Mouse (Mus musculus) liver, adult 2 months (tissue): Measurements from ENCODE around the gene Snx4. TPM values are rescaled to one million over a fixed set of nuclear protein-coding genes. Genes with fewer than 3 reads are reported as not detected.

ENCODE experiments used
- DNase-seq: peaks from one replicate; pipeline ENCODE4 v3.0.0-alpha.2; 2011; ENCODE audit warnings: low read depth, low spot score; ENCODE audit errors: extremely low read depth
- H3K27ac ChIP-seq: fragments of 200-500 bp; replicated peaks from 2 replicates; pipeline ENCODE4 v1.5.1; 2012; ENCODE audit warnings: low read depth, mild to moderate bottlenecking, control low read depth, inconsistent platforms, low read length; ENCODE audit not compliant: insufficient read depth
- H3K27me3 ChIP-seq: fragments of 200-500 bp; 2 replicates; pipeline ENCODE4 v1.6.1; 2012; ENCODE audit warnings: mild to moderate bottlenecking, moderate library complexity, low read length, inconsistent platforms; ENCODE audit not compliant: control insufficient read depth, insufficient read depth
- H3K36me3 ChIP-seq: fragments of 200-500 bp; 2 replicates; pipeline ENCODE4 v1.6.1; 2012; ENCODE audit warnings: low read length, inconsistent platforms; ENCODE audit not compliant: control insufficient read depth, insufficient read depth
- H3K4me1 ChIP-seq: fragments of 200-500 bp; 2 replicates; pipeline ENCODE4 v1.6.1; 2011; ENCODE audit warnings: low read length; ENCODE audit not compliant: control insufficient read depth, insufficient read depth
- H3K4me3 ChIP-seq: fragments of 200-500 bp; 2 replicates; pipeline ENCODE4 v1.5.1; 2011; ENCODE audit warnings: low read depth, mild to moderate bottlenecking, control low read depth, low read length, moderate library complexity; ENCODE audit not compliant: insufficient read depth
- H3K79me2 ChIP-seq: fragments of 200-500 bp; 2 replicates; pipeline ENCODE4 v1.6.1; 2012; ENCODE audit warnings: inconsistent platforms, mild to moderate bottlenecking, low read length, moderate library complexity; ENCODE audit not compliant: control insufficient read depth, insufficient read depth
- H3K9ac ChIP-seq: fragments of 200-500 bp; 2 replicates; pipeline ENCODE4 v1.6.1; 2012; ENCODE audit warnings: low read depth, mild to moderate bottlenecking, control low read depth, inconsistent platforms, low read length
- CTCF ChIP-seq: fragments of 200-500 bp; IDR thresholded peaks from 2 replicates; pipeline ENCODE4 v1.5.1; 2011; ENCODE audit warnings: low read depth, low read length, control low read depth
- POLR2A ChIP-seq: fragments of 200-500 bp; IDR thresholded peaks from 2 replicates; pipeline ENCODE4 v1.6.1; 2011; ENCODE audit warnings: low read length, control low read depth; ENCODE audit not compliant: insufficient read depth; ENCODE audit errors: extremely low read depth
- WGBS: fragments of 180-500 bp; shearing (Covaris S2); methylation state at CpG from one replicate; pipeline ENCODE4 v1.1.7; 2018; 5-methylcytosine and 5-hydroxymethylcytosine counted together
- polyA plus RNA-seq: library from polyadenylated mRNA; depleted of rRNA; stranded (reverse); fragments of >200 nt; gene quantifications from 2 replicates; pipeline ENCODE4 v1.2.3, GENCODE M21; 2012
- total RNA-seq: library from RNA; depleted of rRNA; stranded (reverse); fragments of >200 nt; gene quantifications from 2 replicates; pipeline ENCODE4 v1.2.3, GENCODE M21; 2014

Gene Snx4
- total and polyA plus RNA-seq, 2 experiments = 6.0 to 28.9 TPM

DNA sequence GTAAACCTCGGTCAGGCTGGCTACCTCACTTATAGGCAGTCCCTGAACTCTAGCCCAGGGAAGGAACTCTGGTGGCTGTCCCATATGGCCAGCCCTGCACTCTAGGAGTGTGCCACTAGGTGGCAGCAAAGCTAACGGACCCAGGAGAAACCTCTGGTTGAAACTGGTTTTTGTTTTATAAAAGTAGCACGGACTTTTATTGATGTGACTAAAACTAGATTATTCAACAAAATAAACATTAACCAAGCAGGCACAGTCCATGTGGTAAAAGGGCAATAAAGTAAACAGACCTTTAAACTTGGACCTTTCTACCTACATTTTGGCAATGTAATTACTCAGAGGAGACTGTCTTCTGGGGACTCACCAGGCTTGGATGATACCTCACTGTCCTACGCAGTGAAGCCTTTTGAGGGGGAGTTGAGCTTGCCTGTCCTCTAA is 55.4 kb downstream of the Snx4 start:
- Histone ChIP-seq H3K4me3 (no peak overlapping the region), H3K9ac (peak overlapping the region; percentile 76), H3K79me2 (no peaks in the 10 kb centered on the region), H3K4me1 (peaks cover 16% of the 10 kb centered on the region; the same call in 1 of the 2 replicates), H3K27ac (peak overlapping the region; percentile 97), H3K36me3 (no peaks in the 10 kb centered on the region), H3K27me3 (no peaks in the 10 kb centered on the region)
- 5% methylated on average over 4 of the region's 4 CpGs for WGBS
- peak; percentile 97 for DNase-seq
- TF ChIP-seq CTCF (peak; percentile 92), POLR2A (no peak)

DNA sequence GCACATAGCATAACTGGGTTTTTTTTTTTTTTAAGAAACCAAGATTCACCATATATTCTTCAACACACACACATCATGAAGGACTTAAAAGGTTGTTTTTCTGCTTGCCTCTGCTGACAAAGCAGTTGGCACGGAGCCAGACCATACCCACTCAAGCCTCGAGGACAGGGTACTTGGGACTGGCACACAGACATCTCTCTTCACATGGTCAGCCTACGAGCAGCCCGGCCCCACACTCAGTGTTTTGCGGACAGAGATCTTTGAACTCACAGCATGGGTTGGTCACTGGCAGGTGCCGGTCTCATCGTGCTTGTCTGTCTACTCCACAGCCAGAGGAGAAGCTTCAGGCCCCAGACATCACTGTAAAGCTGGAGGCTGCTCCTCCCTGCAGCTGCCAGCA is 56.5 kb downstream of the Snx4 start:
- Histone ChIP-seq H3K27ac (peak overlapping the region; percentile 56), H3K36me3 (no peaks in the 10 kb centered on the region), H3K79me2 (no peaks in the 10 kb centered on the region), H3K4me3 (no peak overlapping the region), H3K4me1 (peaks cover 16% of the 10 kb centered on the region; the same call in 1 of the 2 replicates), H3K9ac (no peak overlapping the region), H3K27me3 (no peaks in the 10 kb centered on the region)
- DNase-seq = peak; percentile 74
- TF ChIP-seq CTCF = no peak
- TF ChIP-seq POLR2A = no peak
- WGBS = 24% methylated on average over 7 of the region's 7 CpGs

DNA sequence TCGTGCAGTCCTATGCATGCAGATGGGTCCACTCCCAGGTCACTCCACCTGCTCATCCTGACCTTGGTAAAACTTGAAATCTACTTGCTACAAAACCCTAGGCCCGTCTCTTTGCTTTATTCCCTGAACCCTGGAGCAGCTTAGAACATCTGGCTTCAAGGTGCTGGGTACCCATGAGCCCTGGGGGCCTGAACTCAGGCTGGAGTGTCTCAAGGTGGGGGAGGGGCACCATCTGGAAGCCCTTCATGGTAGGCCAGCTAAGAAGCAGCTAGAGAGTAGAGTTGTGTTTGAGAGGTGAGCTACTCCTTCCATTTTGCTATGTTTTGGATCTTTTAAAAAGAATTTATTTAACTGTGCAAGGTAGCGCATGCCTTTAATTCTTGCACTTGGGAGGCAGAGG is 57.8 kb downstream of the Snx4 start:
- Histone ChIP-seq H3K36me3 (no peaks in the 10 kb centered on the region), H3K4me3 (no peak overlapping the region), H3K79me2 (no peaks in the 10 kb centered on the region), H3K9ac (no peak overlapping the region), H3K27ac (no peak overlapping the region), H3K4me1 (peaks cover 16% of the 10 kb centered on the region; the same call in 1 of the 2 replicates), H3K27me3 (no peaks in the 10 kb centered on the region)
- no peak for TF ChIP-seq POLR2A
- no peak for TF ChIP-seq CTCF
- no peak for DNase-seq
- WGBS = 98% methylated on average over 3 of the region's 3 CpGs

DNA sequence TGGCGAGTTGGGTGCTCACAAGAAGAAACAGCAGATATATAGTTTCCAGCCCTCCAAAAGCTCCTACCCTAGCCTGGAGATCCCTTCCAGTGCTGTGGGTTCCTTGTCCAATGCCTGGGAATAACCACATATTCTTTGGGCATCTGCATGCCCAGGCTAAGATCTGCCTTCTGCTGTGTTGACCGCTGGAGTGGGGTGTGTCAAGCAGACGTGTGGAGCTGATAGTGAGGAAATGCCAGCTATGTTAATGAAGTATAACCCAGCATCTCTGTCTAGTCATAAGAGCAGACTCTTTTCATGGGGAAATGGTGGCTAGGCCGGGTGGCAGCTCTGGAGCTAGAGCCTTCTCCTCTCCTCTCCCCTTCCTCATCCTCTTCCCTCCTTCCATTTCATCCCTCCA is 64.4 kb downstream of the Snx4 start:
- no peaks in the 10 kb centered on the region for H3K79me2 ChIP-seq
- no peaks in the 10 kb centered on the region for H3K36me3 ChIP-seq
- H3K27me3 ChIP-seq = no peaks in the 10 kb centered on the region
- no peak for DNase-seq
- H3K27ac ChIP-seq = no peak overlapping the region
- 92% methylated on average over 4 of the region's 4 CpGs for WGBS
- H3K9ac ChIP-seq = no peak overlapping the region
- H3K4me1 ChIP-seq = peaks cover 10% of the 10 kb centered on the region
- no peak overlapping the region for H3K4me3 ChIP-seq
- TF ChIP-seq CTCF = no peak

DNA sequence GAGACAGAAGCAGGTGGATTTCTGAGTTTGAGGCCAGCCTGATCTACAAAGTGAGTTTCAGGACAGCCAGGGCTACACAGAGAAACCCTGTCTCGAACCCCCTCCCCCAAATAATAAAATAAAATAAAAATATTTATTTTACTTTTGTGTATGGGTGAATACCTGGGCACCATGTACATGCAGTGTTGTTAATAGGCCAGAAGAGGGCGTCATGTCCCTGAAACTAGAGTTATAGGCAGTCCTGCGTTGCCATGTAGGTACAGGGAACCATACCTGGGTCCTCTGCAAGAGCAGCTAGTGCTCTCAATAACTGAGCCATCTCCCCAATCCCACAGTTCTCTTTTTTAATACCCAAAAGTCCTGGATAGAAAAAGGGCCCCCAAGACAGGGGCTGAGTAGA is 66.4 kb downstream of the Snx4 start:
- peak overlapping the region; percentile 46 for H3K27ac ChIP-seq
- H3K79me2 ChIP-seq = no peaks in the 10 kb centered on the region
- no peaks in the 10 kb centered on the region for H3K36me3 ChIP-seq
- H3K4me1 ChIP-seq = peaks cover 10% of the 10 kb centered on the region
- TF ChIP-seq CTCF (peak; percentile 22; the same call in 1 of the 2 replicates), POLR2A (no peak)
- 77% methylated on average over 3 of the region's 3 CpGs for WGBS
- H3K27me3 ChIP-seq = no peaks in the 10 kb centered on the region
- H3K9ac ChIP-seq = no peak overlapping the region
- H3K4me3 ChIP-seq = no peak overlapping the region
- DNase-seq = no peak

DNA sequence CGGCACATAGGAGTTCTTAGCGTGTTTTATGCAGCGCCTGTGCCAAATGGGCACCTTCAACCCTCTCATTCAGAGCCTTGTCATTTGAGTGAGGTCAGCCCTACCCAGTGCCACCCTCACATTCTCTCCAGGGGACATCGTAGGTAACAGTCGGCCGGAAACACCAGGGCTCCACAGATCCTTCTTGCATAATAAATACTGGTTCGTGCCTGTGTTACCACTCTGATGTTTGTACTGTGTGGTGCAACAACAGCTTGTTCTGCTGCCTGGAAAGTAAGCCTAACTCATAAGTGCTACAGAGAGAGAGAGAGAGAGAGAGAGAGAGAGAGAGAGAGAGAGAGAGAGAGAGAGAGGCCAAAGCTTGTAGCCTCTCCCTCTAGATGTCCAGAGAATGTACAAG is 66.8 kb downstream of the Snx4 start:
- Histone ChIP-seq H3K36me3 (no peaks in the 10 kb centered on the region), H3K4me3 (no peak overlapping the region), H3K27me3 (no peaks in the 10 kb centered on the region), H3K27ac (peak overlapping the region; percentile 46), H3K9ac (no peak overlapping the region), H3K4me1 (peaks cover 10% of the 10 kb centered on the region), H3K79me2 (no peaks in the 10 kb centered on the region)
- 46% methylated on average over 7 of the region's 7 CpGs for WGBS
- TF ChIP-seq POLR2A (no peak), CTCF (no peak)
- DNase-seq = peak; percentile 85
